Mouse (Mus musculus) naive thymus-derived CD4-positive, alpha-beta T cell, adult 5 months (primary cell): ENCODE results near the gene Obox6. TPM values are rescaled to one million over a fixed set of nuclear protein-coding genes. Genes with fewer than 3 reads are reported as not detected.

Experiments used
- polyA plus RNA-seq: library from polyadenylated mRNA; unstranded; fragments of 100-300 nt; shearing (Covaris generic); gene quantifications from one replicate; pipeline ENCODE4 v1.2.1, GENCODE M21; 2017

Obox6 gene
- polyA plus RNA-seq: not detected

GRCm38 (mm10) chr7:15839578-15839977, at the start of gene Obox6:
Gene Obox6 (minus strand): TSS chr7:15839678.

DNA sequence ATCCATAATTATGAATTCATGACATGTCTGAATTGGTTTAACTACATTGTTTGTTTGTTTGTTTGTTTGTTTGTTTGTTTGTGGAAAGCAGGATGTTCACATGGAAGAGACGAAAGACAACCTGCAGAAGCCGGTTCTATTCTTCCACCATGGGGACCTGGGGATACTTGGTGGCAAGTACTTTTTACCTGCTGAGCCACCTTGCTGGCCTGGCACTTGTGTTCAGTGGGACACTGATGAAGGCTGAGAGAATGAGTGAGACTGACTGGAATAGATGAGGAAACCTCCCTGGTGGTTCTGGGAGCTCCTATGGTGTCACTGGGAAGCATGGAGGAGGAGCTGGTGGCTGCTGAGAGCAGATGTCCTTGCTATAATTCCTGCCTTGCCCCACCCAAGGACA, 42.8 kb upstream of the Obox6 start, which contains the start of gene Crxos:
Crxos (plus strand) TSS at position 301 of the 400 bp plus-strand sequence.

GRCm38 (mm10) chr7:15879756-15880155, 40.3 kb upstream of the Obox6 start, which contains the start of gene Crx:
Gene Crx (minus strand): TSS chr7:15879968.

Other genes starting within 250 kb of the Obox6 start
- gene Obox3, start 199.8 kb downstream of the Obox6 start, polyA plus RNA-seq: 0.15 TPM
- not detected for gene Obox5, start 89.5 kb downstream of the Obox6 start, polyA plus RNA-seq
- gene Crx, start 40.3 kb upstream of the Obox6 start, polyA plus RNA-seq: not detected
- gene Crxos, start 42.9 kb upstream of the Obox6 start, polyA plus RNA-seq: not detected
- 472 TPM for gene Selenow, start 82.7 kb upstream of the Obox6 start, polyA plus RNA-seq
- gene Nop53, start 106.4 kb upstream of the Obox6 start, polyA plus RNA-seq: 786 TPM
- not detected for gene Ehd2, start 127.9 kb upstream of the Obox6 start, polyA plus RNA-seq
- 6.9 TPM for gene Bicra, start 208.2 kb upstream of the Obox6 start, polyA plus RNA-seq
- 0.07 TPM for gene Zfp541, start 222.1 kb upstream of the Obox6 start, polyA plus RNA-seq